Mouse (Mus musculus) kidney, adult 2 months (tissue): Measurements from ENCODE around the gene Dab2ip.

ENCODE experiments used
- CTCF ChIP-seq: fragments of 200-500 bp; conservative IDR thresholded peaks from 2 replicates; pipeline ENCODE4 v1.5.1; 2011; ENCODE audit warnings: low read depth, mild to moderate bottlenecking, control low read depth, low read length, moderate library complexity, mixed read lengths; ENCODE audit not compliant: insufficient read depth, insufficient read length
- POLR2A ChIP-seq: fragments of 200-500 bp; IDR thresholded peaks from one replicate; pipeline ENCODE4 v1.6.1; 2011; ENCODE audit warnings: low read depth, low read length, control low read depth

DNA sequence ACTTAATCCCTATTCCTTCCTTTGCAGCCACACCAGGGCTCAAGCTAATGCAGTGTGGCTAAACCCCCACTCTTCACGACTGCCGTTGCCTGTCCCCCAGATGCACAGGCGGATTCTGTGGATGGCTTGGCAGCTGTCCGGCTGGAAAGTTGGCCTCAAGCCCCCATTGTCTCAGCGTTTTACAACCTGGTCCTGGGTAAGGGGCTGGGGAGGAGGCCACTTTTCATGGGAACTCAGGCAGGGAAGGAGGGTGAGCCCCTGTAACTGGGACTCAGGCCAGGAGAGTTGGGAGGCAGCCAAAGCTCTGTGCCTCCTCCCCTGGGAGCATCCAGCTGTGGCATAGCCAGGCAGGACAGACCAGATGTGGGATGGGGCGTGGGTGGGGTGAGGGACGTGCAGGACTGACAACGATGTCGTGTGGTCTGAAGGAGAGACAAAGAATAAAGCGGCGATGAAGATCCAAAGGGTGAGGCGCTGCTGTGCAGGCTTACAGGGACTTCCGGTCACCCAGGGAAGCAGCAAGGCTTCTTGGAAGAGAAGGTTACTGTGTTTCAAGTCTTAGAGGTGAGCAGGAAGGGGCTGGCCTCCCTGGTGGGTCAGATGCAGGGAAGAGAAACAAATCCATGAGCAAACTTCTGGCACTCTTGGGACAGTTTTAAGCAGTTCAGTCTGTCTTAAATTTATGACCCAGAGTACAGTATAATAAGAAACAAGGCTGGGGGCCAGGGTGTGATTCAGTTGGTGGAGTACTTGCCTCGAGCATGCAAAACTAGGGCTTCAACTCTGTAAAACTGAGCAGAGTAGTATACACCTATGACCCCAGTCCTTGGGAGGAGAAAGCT lies 43.8 kb upstream of the Dab2ip start:
- TF ChIP-seq CTCF, result no peak
- TF ChIP-seq POLR2A, result no peak
